Mouse (Mus musculus) lung, postnatal 0 days (tissue): ENCODE measurements around the gene P4ha1. TPM values are rescaled to one million over a fixed set of nuclear protein-coding genes. Genes with fewer than 3 reads are reported as not detected.
"Not testable (repeated sequence)": the region's sequence is repeated elsewhere in the genome, so short reads cannot be mapped to it uniquely, and the experiment has no call there.

Experiments
- ATAC-seq: fragments of 200-750 bp; cut with Nextera tagmentation; 2 replicates; pipeline ENCODE4 v1.8.0; 2017; ENCODE audit warnings: moderate library complexity
- DNase-seq: peaks from one replicate; pipeline ENCODE4 v3.0.0-alpha.2; 2016; ENCODE audit warnings: low spot score
- H3K27ac ChIP-seq: fragments of 300-500 bp; sonication (generic); 2 replicates; pipeline ENCODE4 v1.5.1; 2014; ENCODE audit warnings: antibody characterized with exemption, mild to moderate bottlenecking, low read length, mixed read lengths
- H3K27me3 ChIP-seq: fragments of 300-500 bp; sonication (generic); replicated peaks from 2 replicates; pipeline ENCODE4 v1.6.1; 2014; ENCODE audit warnings: low read length, mixed read lengths; ENCODE audit not compliant: insufficient read depth
- H3K36me3 ChIP-seq: fragments of 300-500 bp; sonication (generic); 2 replicates; pipeline ENCODE4 v1.6.1; 2014; ENCODE audit warnings: low read length, mixed read lengths; ENCODE audit not compliant: insufficient read depth
- H3K4me1 ChIP-seq: fragments of 300-500 bp; sonication (generic); 2 replicates; pipeline ENCODE4 v1.6.1; 2014; ENCODE audit warnings: antibody characterized with exemption, low read depth, low read length, mixed read lengths; ENCODE audit not compliant: insufficient read depth
- H3K4me2 ChIP-seq: fragments of 300-500 bp; sonication (generic); replicated peaks from 2 replicates; pipeline ENCODE4 v1.6.1; 2014; ENCODE audit warnings: low read depth, mild to moderate bottlenecking, low read length, moderate library complexity, mixed read lengths
- H3K4me3 ChIP-seq: fragments of 300-500 bp; sonication (generic); 2 replicates; pipeline ENCODE4 v1.5.1; 2014; ENCODE audit warnings: low read depth, low read length
- H3K9ac ChIP-seq: fragments of 300-500 bp; sonication (generic); replicated peaks from 2 replicates; pipeline ENCODE4 v1.6.1; 2014; ENCODE audit warnings: low read depth, mild to moderate bottlenecking
- H3K9me3 ChIP-seq: fragments of 300-500 bp; sonication (generic); 2 replicates; pipeline ENCODE4 v1.6.1; 2016; ENCODE audit warnings: low read length, mixed read lengths
- CTCF ChIP-seq: IDR thresholded peaks from 2 replicates; pipeline ENCODE4 v1.5.1; 2016; ENCODE audit warnings: antibody characterized with exemption, mild to moderate bottlenecking
- EP300 ChIP-seq: IDR thresholded peaks from 2 replicates; pipeline ENCODE4 v1.6.1; 2016; ENCODE audit warnings: antibody characterized with exemption, mild to moderate bottlenecking, control low read depth
- WGBS: fragments of 180-500 bp; shearing (Covaris S2); extraction: QIAGEN DNeasy Blood & Tissue Kit; methylation state at CpG from one replicate; pipeline ENCODE4 v1.1.7; 2014; 5-methylcytosine and 5-hydroxymethylcytosine counted together
- polyA plus RNA-seq: library from polyadenylated mRNA; unstranded; fragments of >200 nt; fragmentation: Nextera tagmentation; extraction: Ambion mirVana; gene quantifications from 2 replicates; pipeline ENCODE4 v1.2.1, GENCODE M21; 2015

The P4ha1 gene
- polyA plus RNA-seq, 1 experiment from 2014 or later = 40.6 TPM

GRCm38 (mm10) chr10:59377906-59378305 is 54.8 kb downstream of the P4ha1 start:
- Histone ChIP-seq H3K4me2 (no peak overlapping the region), H3K4me1 (0 out of 2 replicates have a peak, but pooled peaks cover 5% of the 10 kb centered on the region), H3K27me3 (no peaks in the 10 kb centered on the region), H3K9ac (no peak overlapping the region), H3K9me3 (no peaks in the 10 kb centered on the region), H3K4me3 (no peak overlapping the region), H3K36me3 (peaks cover 10% of the 10 kb centered on the region; the same call in 1 of the 2 replicates), H3K27ac (0 out of 2 replicates have a peak overlapping the region, but pooled peaks have one; percentile 20)
- DNase-seq (peak; percentile 69), ATAC-seq (peak; percentile 86)
- 55% methylated on average over 10 of the region's 10 CpGs for WGBS
- TF ChIP-seq CTCF = no peak
- TF ChIP-seq EP300 = peak; percentile 63

DNA sequence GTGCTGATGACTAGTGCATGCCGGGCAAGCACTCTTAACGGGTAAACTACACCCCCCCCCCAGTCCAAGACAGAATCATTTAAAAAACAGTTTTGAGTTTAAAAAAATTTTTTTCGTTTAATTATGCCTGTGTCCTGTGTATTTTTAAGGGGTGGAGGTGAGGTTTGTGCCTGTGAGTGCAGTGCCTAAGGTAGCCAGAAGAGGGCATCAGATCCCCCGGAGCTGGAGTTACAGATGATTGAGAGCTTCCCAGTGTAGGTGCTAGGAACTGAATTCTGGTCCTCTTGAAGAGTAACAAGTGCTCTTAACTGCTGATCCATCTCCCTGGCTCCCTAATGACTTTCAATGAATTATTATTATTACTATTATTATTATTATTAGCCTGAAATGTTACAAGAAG is 55.6 kb downstream of the P4ha1 start:
- Histone ChIP-seq H3K9ac (no peak overlapping the region), H3K27me3 (no peaks in the 10 kb centered on the region), H3K4me3 (no peak overlapping the region), H3K4me1 (0 out of 2 replicates have a peak, but pooled peaks cover 5% of the 10 kb centered on the region), H3K36me3 (peaks cover 6% of the 10 kb centered on the region; the same call in 1 of the 2 replicates), H3K9me3 (no peaks in the 10 kb centered on the region), H3K4me2 (no peak overlapping the region), H3K27ac (no peak overlapping the region)
- no peak for TF ChIP-seq EP300
- peak; percentile 41 for TF ChIP-seq CTCF
- no peak for ATAC-seq
- 90% methylated on average over 4 of the region's 4 CpGs for WGBS
- DNase-seq = no peak

- no peak for ATAC-seq
- H3K4me3 ChIP-seq = no peak overlapping the region
- 25% methylated on average over 3 of the region's 3 CpGs for WGBS
- no peak overlapping the region for H3K9ac ChIP-seq
- no peak overlapping the region for H3K4me2 ChIP-seq
- TF ChIP-seq EP300 (no peak), CTCF (no peak)
- DNase-seq = no peak
- 0 out of 2 replicates have a peak, but pooled peaks cover 5% of the 10 kb centered on the region for H3K4me1 ChIP-seq
- no peaks in the 10 kb centered on the region for H3K36me3 ChIP-seq
- no peaks in the 10 kb centered on the region for H3K27me3 ChIP-seq
- H3K9me3 ChIP-seq = no peaks in the 10 kb centered on the region
- H3K27ac ChIP-seq = no peak overlapping the region
These were observed 56.8 kb downstream of the P4ha1 start for GRCm38 (mm10) chr10:59379927-59380326.

DNA sequence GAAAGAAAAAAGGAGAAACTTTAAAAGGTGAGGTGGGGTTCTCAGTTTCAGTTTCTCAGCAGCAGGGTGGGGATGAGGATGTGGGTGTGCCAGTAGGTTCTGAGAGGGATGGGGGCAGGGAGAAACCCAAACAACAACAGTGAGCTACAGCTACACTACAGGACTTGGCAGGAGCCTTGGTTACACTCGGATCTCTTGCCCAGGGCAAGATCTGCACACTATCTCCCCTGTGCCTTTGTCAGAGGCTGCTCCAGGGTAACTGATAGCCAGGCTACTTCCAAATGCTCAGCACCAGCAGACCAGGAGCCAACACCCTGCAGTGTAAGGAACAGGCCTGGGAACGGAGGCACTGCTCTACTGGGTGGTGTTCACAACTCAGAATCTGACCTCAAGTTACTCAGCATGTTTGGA is 57.3 kb downstream of the P4ha1 start:
- 0 out of 2 replicates have a peak, but pooled peaks cover 5% of the 10 kb centered on the region for H3K4me1 ChIP-seq
- ATAC-seq (peak; percentile 11; the same call in 1 of the 2 replicates), DNase-seq (no peak)
- H3K27ac ChIP-seq = 0 out of 2 replicates have a peak overlapping the region, but pooled peaks have one; percentile 2
- no peaks in the 10 kb centered on the region for H3K9me3 ChIP-seq
- no peak overlapping the region for H3K4me2 ChIP-seq
- TF ChIP-seq EP300 = no peak
- no peak for TF ChIP-seq CTCF
- no peaks in the 10 kb centered on the region for H3K36me3 ChIP-seq
- no peak overlapping the region for H3K9ac ChIP-seq
- H3K4me3 ChIP-seq = no peak overlapping the region
- WGBS = 47% methylated on average over 2 of the region's 2 CpGs
- no peaks in the 10 kb centered on the region for H3K27me3 ChIP-seq

- not testable (repeated sequence) for DNase-seq, H3K27ac ChIP-seq, H3K4me1 ChIP-seq, H3K4me2 ChIP-seq, H3K9ac ChIP-seq, H3K27me3 ChIP-seq, H3K36me3 ChIP-seq, H3K9me3 ChIP-seq, H3K4me3 ChIP-seq, ATAC-seq
- 81% methylated on average over 5 of the region's 10 CpGs for WGBS
These were observed 58.5 kb downstream of the P4ha1 start for GRCm38 (mm10) chr10:59381563-59381962.

DNA sequence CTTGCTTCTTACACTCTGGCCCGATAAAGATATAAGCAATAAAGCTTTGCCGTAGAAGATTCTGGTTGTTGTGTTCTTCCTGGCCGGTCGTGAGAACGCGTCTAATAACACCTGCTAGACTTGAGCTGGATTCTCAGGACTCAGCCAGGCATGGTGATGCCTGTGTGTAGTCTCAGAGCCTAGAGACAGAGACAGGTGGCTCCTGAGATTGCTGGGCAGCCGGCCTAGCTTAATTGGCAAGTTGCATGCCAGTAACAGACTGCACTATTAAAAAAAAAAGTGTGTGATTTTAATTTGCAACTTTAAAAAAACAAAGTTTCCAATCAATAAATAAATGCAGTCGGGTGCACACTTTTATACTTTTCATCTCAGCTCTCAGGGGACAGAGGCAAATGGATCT is 63.9 kb downstream of the P4ha1 start:
- no peaks in the 10 kb centered on the region for H3K36me3 ChIP-seq
- no peak overlapping the region for H3K4me3 ChIP-seq
- H3K4me1 ChIP-seq = no peaks in the 10 kb centered on the region
- no peak overlapping the region for H3K9ac ChIP-seq
- no peaks in the 10 kb centered on the region for H3K27me3 ChIP-seq
- no peak for DNase-seq
- H3K4me2 ChIP-seq = no peak overlapping the region
- H3K27ac ChIP-seq = no peak overlapping the region
- ATAC-seq = no peak
- H3K9me3 ChIP-seq = no peaks in the 10 kb centered on the region
- TF ChIP-seq EP300 = no peak
- no peak for TF ChIP-seq CTCF
- WGBS = 85% methylated on average over 7 of the region's 8 CpGs

- Histone ChIP-seq H3K27ac (no peak overlapping the region), H3K27me3 (no peaks in the 10 kb centered on the region), H3K36me3 (no peaks in the 10 kb centered on the region), H3K9ac (no peak overlapping the region), H3K9me3 (no peaks in the 10 kb centered on the region), H3K4me2 (no peak overlapping the region), H3K4me1 (no peaks in the 10 kb centered on the region), H3K4me3 (no peak overlapping the region)
- 89% methylated on average over 3 of the region's 3 CpGs for WGBS
- DNase-seq (no peak), ATAC-seq (no peak)
- no peak for TF ChIP-seq EP300
- TF ChIP-seq CTCF = no peak
These were observed 66.6 kb downstream of the P4ha1 start for GRCm38 (mm10) chr10:59389652-59390051.
